Mouse (Mus musculus): Measurements from ENCODE around the gene Tbc1d23.

GRCm38 (mm10) chr16:57168236-57168635, 63.1 kb downstream of the Tbc1d23 start:
- no peak for TF ChIP-seq CTCF (IDR thresholded peaks at IDR 0.05; ENCODE audit: borderline replicate concordance, control insufficient read depth, extremely low read depth, insufficient read depth, low read length, poor library complexity)
- TF ChIP-seq POLR2A (IDR thresholded peaks at IDR 0.05; ENCODE audit: control insufficient read depth, extremely low read depth, insufficient read depth, low read length, poor library complexity): no peak
